Mouse (Mus musculus) neural tube, embryonic 14.5 days (tissue): ENCODE measurements around the gene Capn10. TPM values are rescaled to one million over a fixed set of nuclear protein-coding genes. Genes with fewer than 3 reads are reported as not detected.

ENCODE experiments used
- ATAC-seq: fragments of 200-750 bp; cut with Nextera tagmentation; 2 replicates; pipeline ENCODE4 v1.8.0; 2017; ENCODE audit warnings: low read depth, mild to moderate bottlenecking, moderate TSS enrichment, moderate library complexity
- H3K27ac ChIP-seq: fragments of 300-500 bp; sonication (generic); 2 replicates; pipeline ENCODE4 v1.5.1; 2014; ENCODE audit warnings: low read depth, mild to moderate bottlenecking, control low read depth, low read length, moderate library complexity, mixed read lengths
- H3K27me3 ChIP-seq: fragments of 300-500 bp; sonication (generic); 2 replicates; pipeline ENCODE4 v1.6.1; 2014; ENCODE audit warnings: low read length; ENCODE audit not compliant: control insufficient read depth, insufficient read depth
- H3K36me3 ChIP-seq: fragments of 300-500 bp; sonication (generic); 2 replicates; pipeline ENCODE4 v1.6.1; 2014; ENCODE audit warnings: low read length, mixed read lengths; ENCODE audit not compliant: control insufficient read depth, insufficient read depth
- H3K4me1 ChIP-seq: fragments of 300-500 bp; sonication (generic); 2 replicates; pipeline ENCODE4 v1.6.1; 2014; ENCODE audit warnings: low read length; ENCODE audit not compliant: control insufficient read depth, insufficient read depth
- H3K4me2 ChIP-seq: fragments of 300-500 bp; sonication (generic); 2 replicates; pipeline ENCODE4 v1.6.1; 2014; ENCODE audit warnings: mild to moderate bottlenecking, low read depth, low read length, control low read depth
- H3K4me3 ChIP-seq: fragments of 300-500 bp; sonication (generic); 2 replicates; pipeline ENCODE4 v1.5.1; 2014; ENCODE audit warnings: low read depth, low read length, control low read depth, mixed read lengths
- H3K9ac ChIP-seq: fragments of 300-500 bp; sonication (generic); replicated peaks from 2 replicates; pipeline ENCODE4 v1.6.1; 2014; ENCODE audit warnings: low read depth, mild to moderate bottlenecking, control low read depth, low read length, mixed read lengths
- H3K9me3 ChIP-seq: fragments of 300-500 bp; sonication (generic); 2 replicates; pipeline ENCODE4 v1.6.1; 2016; ENCODE audit warnings: low read length; ENCODE audit not compliant: control insufficient read depth
- WGBS: fragments of 180-500 bp; shearing (Covaris S2); extraction: QIAGEN DNeasy Blood & Tissue Kit; methylation state at CpG from one replicate; pipeline ENCODE4 v1.1.7; 2014; 5-methylcytosine and 5-hydroxymethylcytosine counted together
- polyA plus RNA-seq: library from polyadenylated mRNA; unstranded; fragments of >200 nt; fragmentation: Nextera tagmentation; extraction: Ambion mirVana; gene quantifications from 2 replicates; pipeline ENCODE4 v1.2.1, GENCODE M21; 2014

Capn10 gene
- polyA plus RNA-seq, 1 experiment from 2014 or later, result 58.4 TPM

DNA sequence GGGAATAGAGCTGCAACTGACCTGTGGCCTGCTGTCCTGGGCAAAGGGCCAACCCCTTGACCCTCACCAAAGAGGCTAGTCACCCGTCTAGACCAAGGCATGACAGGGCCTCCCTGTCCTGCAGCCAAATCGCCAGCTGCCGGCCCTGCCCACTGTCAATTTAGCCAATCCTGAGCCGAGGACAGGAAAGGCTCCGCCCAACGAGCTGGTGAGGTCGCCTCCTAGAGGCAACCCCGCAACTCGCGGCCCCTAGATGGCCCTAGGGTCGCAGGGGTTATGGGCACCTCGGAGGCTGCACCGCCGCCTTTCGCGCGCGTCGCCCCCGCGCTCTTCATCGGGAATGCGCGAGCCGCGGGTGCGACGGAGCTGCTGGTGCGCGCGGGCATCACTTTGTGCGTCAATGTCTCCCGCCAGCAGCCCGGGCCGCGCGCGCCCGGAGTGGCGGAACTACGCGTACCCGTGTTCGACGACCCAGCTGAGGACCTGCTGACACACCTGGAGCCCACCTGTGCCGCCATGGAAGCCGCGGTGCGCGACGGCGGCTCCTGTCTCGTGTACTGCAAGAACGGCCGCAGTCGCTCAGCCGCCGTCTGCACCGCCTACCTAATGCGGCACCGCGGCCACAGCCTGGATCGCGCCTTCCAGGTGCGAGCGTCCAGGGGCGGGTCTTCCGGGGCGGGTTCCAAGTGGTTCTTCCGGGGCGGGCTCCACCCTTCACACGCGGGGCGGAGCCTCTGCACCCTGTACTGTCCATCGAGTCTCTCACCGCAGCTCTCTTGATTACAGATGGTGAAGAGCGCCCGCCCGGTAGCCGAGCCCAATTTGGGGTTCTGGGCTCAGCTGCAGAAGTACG is 27.2 kb upstream of the Capn10 start, which contains the start of gene Dusp28:
Gene Dusp28, plus strand, starts transcription at position 203 of the 853 bp plus-strand sequence.
- H3K4me3 ChIP-seq, result peak within 1 kb of the TSS; percentile 83
- H3K36me3 ChIP-seq, result no peaks in the 10 kb centered on the region
- peak within 1 kb of the TSS; percentile 76 for H3K4me2 ChIP-seq
- WGBS, result under 1% methylated on average over 80 of the region's 81 CpGs
- peak within 1 kb of the TSS; percentile 91 for H3K27ac ChIP-seq
- H3K27me3 ChIP-seq, result no peaks in the 10 kb centered on the region
- peaks cover 29% of the 10 kb centered on the region for H3K4me1 ChIP-seq
- ATAC-seq, result peak; percentile 87
- H3K9me3 ChIP-seq, result no peaks in the 10 kb centered on the region
- peak within 1 kb of the TSS; percentile 74 for H3K9ac ChIP-seq

DNA sequence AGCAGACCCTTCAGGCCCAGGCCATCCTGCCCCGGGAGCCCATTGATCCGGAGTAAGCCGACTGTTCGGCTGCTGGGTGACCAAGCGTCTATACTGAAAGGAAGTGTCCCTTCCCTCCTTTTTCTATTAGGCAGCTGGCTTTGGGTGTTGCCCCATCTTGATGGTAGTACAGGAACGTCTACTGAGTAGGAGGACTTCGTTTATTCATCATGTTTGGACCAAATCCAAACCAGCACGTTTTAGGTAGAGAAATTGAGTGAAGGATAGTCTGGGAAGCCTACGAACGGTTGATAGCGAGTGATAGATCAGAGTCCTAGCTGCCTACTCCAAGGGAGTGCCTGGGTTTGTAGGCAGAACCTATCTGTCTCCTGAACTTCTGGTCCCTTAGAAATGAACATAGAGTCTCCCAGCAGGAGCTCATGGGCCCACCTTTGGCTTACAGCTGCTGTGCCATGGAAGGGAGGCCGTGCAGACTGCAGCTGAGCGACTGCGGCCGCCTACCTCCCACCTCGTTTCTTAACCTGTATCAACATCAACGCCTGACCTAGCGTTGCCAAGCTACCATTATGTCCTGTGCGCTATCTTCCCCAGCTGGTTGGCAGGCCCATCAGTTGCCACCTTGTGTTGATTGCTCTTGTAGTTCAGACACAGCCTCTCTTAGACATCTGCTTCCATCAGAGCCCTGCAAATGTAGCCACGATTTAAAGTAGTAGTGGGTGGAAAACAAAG is 26.4 kb upstream of the Capn10 start:
- Histone ChIP-seq H3K27ac (peak overlapping the region; percentile 91), H3K9me3 (no peaks in the 10 kb centered on the region), H3K4me2 (peak overlapping the region; percentile 76), H3K4me3 (peak overlapping the region; percentile 83), H3K4me1 (peaks cover 36% of the 10 kb centered on the region), H3K36me3 (no peaks in the 10 kb centered on the region), H3K27me3 (no peaks in the 10 kb centered on the region), H3K9ac (peak overlapping the region; percentile 74)
- 44% methylated on average over 20 of the region's 20 CpGs for WGBS
- no peak for ATAC-seq

DNA sequence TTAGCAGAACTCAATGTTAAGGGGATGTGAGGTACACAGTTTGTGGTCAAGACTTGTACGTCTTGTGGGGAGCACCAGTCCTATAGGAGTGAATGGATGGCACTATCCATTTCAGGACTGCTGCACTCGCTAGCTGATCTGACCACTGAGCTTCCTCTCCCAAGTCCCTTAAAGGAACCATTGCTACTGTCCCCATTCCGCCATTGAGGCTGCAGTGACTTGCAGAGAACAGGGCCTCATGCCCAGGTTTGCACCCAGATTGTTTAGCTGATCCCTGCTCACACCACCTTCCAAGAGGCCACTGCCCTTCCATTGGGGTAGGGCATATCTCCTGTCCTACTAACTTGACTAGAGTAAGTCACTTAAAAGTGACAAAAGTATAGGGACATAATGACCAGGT is 25.5 kb upstream of the Capn10 start:
- no peaks in the 10 kb centered on the region for H3K36me3 ChIP-seq
- no peak overlapping the region for H3K27ac ChIP-seq
- H3K9ac ChIP-seq, result no peak overlapping the region
- WGBS, result 91% methylated on average over 3 of the region's 3 CpGs
- H3K4me2 ChIP-seq, result no peak overlapping the region
- H3K9me3 ChIP-seq, result no peaks in the 10 kb centered on the region
- peaks cover 37% of the 10 kb centered on the region for H3K4me1 ChIP-seq
- H3K27me3 ChIP-seq, result no peaks in the 10 kb centered on the region
- H3K4me3 ChIP-seq, result no peak overlapping the region
- ATAC-seq, result no peak

DNA sequence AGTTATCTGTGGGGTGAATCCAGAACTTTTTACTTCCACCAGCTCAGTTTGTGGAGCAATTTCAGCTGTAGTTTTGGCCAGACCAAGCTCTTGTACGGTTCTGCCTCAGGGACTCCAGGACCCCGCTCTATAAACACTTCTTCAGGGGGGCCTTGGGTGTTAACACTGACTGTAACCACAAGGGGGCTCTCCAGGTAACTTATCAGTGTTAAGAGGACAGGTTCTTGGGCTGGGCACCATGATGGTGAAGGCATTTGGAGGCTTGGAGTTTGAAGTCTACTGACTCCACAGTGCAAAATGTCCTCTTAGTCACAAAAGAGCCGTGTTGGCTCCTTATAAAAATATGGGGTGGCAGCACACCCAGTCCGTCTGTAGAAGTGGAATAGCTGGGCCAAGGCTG is 25.1 kb upstream of the Capn10 start:
- Histone ChIP-seq H3K9ac (no peak overlapping the region), H3K9me3 (no peaks in the 10 kb centered on the region), H3K4me2 (no peak overlapping the region), H3K36me3 (peaks cover 4% of the 10 kb centered on the region; the same call in 1 of the 2 replicates), H3K4me3 (no peak overlapping the region), H3K27ac (no peak overlapping the region), H3K27me3 (no peaks in the 10 kb centered on the region), H3K4me1 (peaks cover 37% of the 10 kb centered on the region)
- ATAC-seq, result no peak
- 72% methylated on average over 4 of the region's 4 CpGs for whole genome bisulfite sequencing

DNA sequence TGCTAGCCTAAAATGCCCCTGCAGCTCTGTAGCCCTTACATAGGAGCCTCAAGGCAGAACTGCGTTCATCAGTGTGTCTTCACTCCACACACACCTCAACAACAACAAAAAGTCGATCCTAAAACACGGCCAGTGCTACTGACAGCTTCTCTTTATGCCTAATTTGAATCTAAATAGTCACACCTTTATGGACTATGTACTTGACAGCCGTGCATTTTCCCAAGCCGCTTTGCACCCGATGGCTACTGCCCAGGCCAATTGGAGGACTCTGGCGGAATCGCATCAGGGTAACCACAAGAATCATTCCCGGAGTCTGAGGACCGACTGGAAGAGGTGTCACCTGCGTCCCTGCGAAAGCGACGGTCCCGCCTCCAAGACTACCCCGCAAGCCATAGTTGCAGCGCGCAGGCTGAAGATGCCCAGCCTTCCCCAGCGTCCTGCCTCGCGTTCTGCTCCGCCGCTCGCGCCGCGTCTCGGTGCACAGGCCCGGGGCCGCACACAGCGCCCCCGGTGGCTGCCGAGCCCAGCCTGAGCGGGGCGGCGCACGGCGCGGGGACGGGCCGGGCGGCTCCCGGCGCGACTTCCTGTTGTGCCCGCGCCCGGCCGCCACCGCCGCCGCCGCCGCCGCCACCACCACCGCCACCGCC is 23.8 kb upstream of the Capn10 start, which contains the start of gene Rnpepl1:
Gene Rnpepl1, plus strand, starts transcription at position 545 of the 647 bp plus-strand sequence.
- Histone ChIP-seq H3K4me3 (peak within 1 kb of the TSS; percentile 86), H3K9ac (peak within 1 kb of the TSS; percentile 94), H3K9me3 (no peaks in the 10 kb centered on the region), H3K4me1 (peaks cover 37% of the 10 kb centered on the region), H3K27ac (peak within 1 kb of the TSS; percentile 93), H3K27me3 (no peaks in the 10 kb centered on the region), H3K4me2 (peak within 1 kb of the TSS; percentile 98), H3K36me3 (peaks cover 13% of the 10 kb centered on the region)
- ATAC-seq, result peak; percentile 82
- WGBS, result under 1% methylated on average over 43 of the region's 57 CpGs

DNA sequence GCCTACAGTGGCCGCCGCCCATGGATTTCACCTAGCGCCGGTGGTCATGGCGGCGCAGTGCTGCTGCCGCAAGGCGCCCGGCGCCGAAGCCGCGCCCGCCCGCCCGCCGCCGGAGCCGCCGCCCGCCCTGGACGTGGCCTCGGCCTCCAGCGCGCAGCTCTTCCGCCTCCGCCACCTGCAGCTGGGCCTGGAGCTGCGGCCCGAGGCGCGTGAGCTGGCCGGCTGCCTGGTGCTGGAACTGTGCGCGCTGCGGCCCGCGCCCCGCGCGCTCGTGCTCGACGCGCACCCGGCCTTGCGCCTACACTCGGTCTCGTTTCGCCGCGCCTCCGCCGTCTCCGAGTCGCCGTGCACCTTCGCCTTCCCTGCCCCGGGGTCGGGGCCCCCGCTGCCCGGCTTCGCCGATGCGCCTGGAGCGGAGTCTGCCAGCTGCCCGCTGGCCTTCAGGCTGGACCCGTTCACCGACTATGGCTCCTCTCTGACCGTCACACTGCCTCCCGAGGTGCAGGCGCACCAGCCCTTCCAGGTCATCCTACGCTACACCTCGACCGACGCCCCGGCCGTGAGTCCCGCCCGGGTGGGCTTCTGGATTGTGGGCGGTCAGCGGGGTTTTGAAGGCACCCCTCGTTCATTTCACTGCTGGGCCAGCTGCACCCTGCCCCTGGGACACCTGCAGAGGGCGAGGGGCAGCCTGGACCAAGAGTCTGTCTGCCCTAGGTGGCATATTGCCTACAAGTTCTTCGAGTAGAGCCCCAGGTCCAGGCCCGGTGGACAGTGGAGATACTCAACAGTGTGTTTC is 23.1 kb upstream of the Capn10 start:
- WGBS, result under 1% methylated on average over 65 of the region's 85 CpGs
- Histone ChIP-seq H3K9ac (peak overlapping the region; percentile 94), H3K27me3 (no peaks in the 10 kb centered on the region), H3K4me1 (peaks cover 37% of the 10 kb centered on the region), H3K4me3 (peak overlapping the region; percentile 86), H3K36me3 (peaks cover 20% of the 10 kb centered on the region), H3K4me2 (peak overlapping the region; percentile 98), H3K27ac (peak overlapping the region; percentile 93), H3K9me3 (no peaks in the 10 kb centered on the region)
- ATAC-seq, result peak; percentile 35

DNA sequence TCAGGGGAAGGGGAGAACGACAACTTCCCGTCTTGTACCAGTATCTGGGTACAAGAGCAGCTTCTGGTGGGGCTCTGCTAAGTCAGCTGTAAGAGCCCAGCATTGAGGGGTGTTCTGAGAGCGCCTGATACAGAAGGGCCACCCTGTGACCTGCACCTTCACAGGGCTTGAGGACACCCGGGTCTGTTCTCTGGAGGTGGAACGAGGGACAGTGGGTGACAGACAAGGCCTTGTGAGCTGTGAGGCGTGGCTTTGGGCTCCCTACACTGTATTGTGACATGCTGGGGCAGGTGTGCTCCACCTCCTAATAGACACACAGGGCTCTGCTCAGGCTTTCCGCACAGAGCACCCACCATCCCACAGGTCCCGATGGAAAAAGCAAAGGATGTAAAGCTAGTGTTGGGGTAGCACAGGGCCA is 22.4 kb upstream of the Capn10 start:
- Histone ChIP-seq H3K4me2 (peak overlapping the region; percentile 98), H3K9ac (peak overlapping the region; percentile 94), H3K9me3 (no peaks in the 10 kb centered on the region), H3K27ac (peak overlapping the region; percentile 93), H3K36me3 (peaks cover 26% of the 10 kb centered on the region), H3K4me1 (peaks cover 35% of the 10 kb centered on the region), H3K4me3 (peak overlapping the region; percentile 86), H3K27me3 (no peaks in the 10 kb centered on the region)
- ATAC-seq, result no peak
- WGBS, result 39% methylated on average over 8 of the region's 8 CpGs

DNA sequence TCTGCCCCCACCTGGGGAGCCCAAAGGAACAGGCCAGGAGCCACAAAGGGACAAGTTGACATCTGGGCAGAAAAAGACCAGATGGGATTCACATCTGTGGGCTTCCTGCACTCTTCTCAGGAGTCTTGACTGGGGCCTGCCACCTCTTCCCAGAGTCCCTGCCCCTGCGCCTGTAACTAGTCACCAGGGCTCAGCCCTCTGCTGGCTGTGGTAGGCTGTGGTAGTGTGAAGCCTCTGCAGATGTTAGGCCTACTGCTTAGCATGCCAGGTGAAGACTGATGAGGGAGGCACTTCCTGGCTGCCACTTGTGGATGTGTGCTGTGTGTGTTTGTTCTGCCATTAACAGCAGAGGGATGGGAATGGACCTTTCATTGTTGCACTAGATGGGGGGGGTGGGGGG is 21.9 kb upstream of the Capn10 start:
- no peaks in the 10 kb centered on the region for H3K9me3 ChIP-seq
- peak overlapping the region; percentile 86 for H3K4me3 ChIP-seq
- peak overlapping the region; percentile 94; the same call in 1 of the 2 replicates for H3K9ac ChIP-seq
- no peak for ATAC-seq
- H3K4me2 ChIP-seq, result peak overlapping the region; percentile 98
- H3K27ac ChIP-seq, result no peak overlapping the region
- H3K4me1 ChIP-seq, result peaks cover 35% of the 10 kb centered on the region
- H3K36me3 ChIP-seq, result peaks cover 31% of the 10 kb centered on the region
- H3K27me3 ChIP-seq, result no peaks in the 10 kb centered on the region
- WGBS, result 71% methylated on average over 1 of the region's 1 CpGs
